Mouse (Mus musculus) hindbrain, embryonic 12.5 days (tissue): ENCODE measurements around the gene Tenm4. TPM values are rescaled to one million over a fixed set of nuclear protein-coding genes. Genes with fewer than 3 reads are reported as not detected.

Experiments
- ATAC-seq: fragments of 200-750 bp; cut with Nextera tagmentation; 2 replicates; pipeline ENCODE4 v1.8.0; 2017; ENCODE audit warnings: moderate TSS enrichment; ENCODE audit not compliant: low FRiP score
- H3K27ac ChIP-seq: fragments of 300-500 bp; sonication (generic); 2 replicates; pipeline ENCODE4 v1.5.1; 2016; ENCODE audit warnings: mild to moderate bottlenecking
- H3K27me3 ChIP-seq: fragments of 300-500 bp; sonication (generic); 2 replicates; pipeline ENCODE4 v1.6.1; 2016; ENCODE audit warnings: mild to moderate bottlenecking
- H3K36me3 ChIP-seq: fragments of 300-500 bp; sonication (generic); 2 replicates; pipeline ENCODE4 v1.6.1; 2016; ENCODE audit warnings: mild to moderate bottlenecking
- H3K4me1 ChIP-seq: fragments of 300-500 bp; sonication (generic); 2 replicates; pipeline ENCODE4 v1.6.1; 2016
- H3K4me2 ChIP-seq: fragments of 300-500 bp; sonication (generic); replicated peaks from 2 replicates; pipeline ENCODE4 v1.6.1; 2016; ENCODE audit warnings: mild to moderate bottlenecking
- H3K4me3 ChIP-seq: fragments of 300-500 bp; sonication (generic); 2 replicates; pipeline ENCODE4 v1.5.1; 2016; ENCODE audit warnings: mild to moderate bottlenecking
- H3K9ac ChIP-seq: fragments of 300-500 bp; sonication (generic); 2 replicates; pipeline ENCODE4 v1.6.1; 2016; ENCODE audit warnings: mild to moderate bottlenecking, moderate library complexity
- H3K9me3 ChIP-seq: fragments of 300-500 bp; sonication (generic); replicated peaks from 2 replicates; pipeline ENCODE4 v1.6.1; 2016; ENCODE audit warnings: mild to moderate bottlenecking
- WGBS: fragments of 180-500 bp; shearing (Covaris S2); methylation state at CpG from one replicate; pipeline ENCODE4 v1.1.7; 2016; 5-methylcytosine and 5-hydroxymethylcytosine counted together
- polyA plus RNA-seq: library from polyadenylated mRNA; unstranded; fragments of >200 nt; fragmentation: Nextera tagmentation; extraction: Ambion mirVana; gene quantifications from 2 replicates; pipeline ENCODE4 v1.2.1, GENCODE M21; 2016

Gene Tenm4
- polyA plus RNA-seq, 1 experiment from 2014 or later = 38.5 TPM

GRCm38 (mm10) chr7:96852781-96853180 lies 681.7 kb downstream of the Tenm4 start:
- 0 out of 2 replicates have a peak, but pooled peaks cover 5% of the 10 kb centered on the region for H3K36me3 ChIP-seq
- no peaks in the 10 kb centered on the region for H3K4me1 ChIP-seq
- no peak overlapping the region for H3K4me2 ChIP-seq
- no peaks in the 10 kb centered on the region for H3K27me3 ChIP-seq
- H3K9ac ChIP-seq = no peak overlapping the region
- WGBS = 82% methylated on average over 2 of the region's 2 CpGs
- no peak overlapping the region for H3K4me3 ChIP-seq
- ATAC-seq = no peak
- no peak overlapping the region for H3K27ac ChIP-seq
- H3K9me3 ChIP-seq = no peaks in the 10 kb centered on the region

- Histone ChIP-seq H3K27ac (no peak overlapping the region), H3K4me3 (no peak overlapping the region), H3K27me3 (no peaks in the 10 kb centered on the region), H3K9ac (no peak overlapping the region), H3K9me3 (no peaks in the 10 kb centered on the region), H3K4me2 (no peak overlapping the region), H3K4me1 (peaks cover 12% of the 10 kb centered on the region), H3K36me3 (0 out of 2 replicates have a peak, but pooled peaks cover 5% of the 10 kb centered on the region)
- WGBS = 87% methylated on average over 5 of the region's 5 CpGs
- no peak for ATAC-seq
Measured at GRCm38 (mm10) chr7:96855867-96856406, 684.9 kb downstream of the Tenm4 start.

GRCm38 (mm10) chr7:96856518-96856917 lies 685.5 kb downstream of the Tenm4 start:
- ATAC-seq = no peak
- Histone ChIP-seq H3K4me3 (no peak overlapping the region), H3K27ac (no peak overlapping the region), H3K36me3 (0 out of 2 replicates have a peak, but pooled peaks cover 5% of the 10 kb centered on the region), H3K4me1 (peaks cover 12% of the 10 kb centered on the region), H3K9ac (no peak overlapping the region), H3K9me3 (no peaks in the 10 kb centered on the region), H3K4me2 (no peak overlapping the region), H3K27me3 (no peaks in the 10 kb centered on the region)
- 70% methylated on average over 4 of the region's 4 CpGs for WGBS

- Histone ChIP-seq H3K36me3 (no peaks in the 10 kb centered on the region), H3K4me1 (peaks cover 12% of the 10 kb centered on the region), H3K27ac (no peak overlapping the region), H3K4me3 (no peak overlapping the region), H3K4me2 (no peak overlapping the region), H3K9ac (no peak overlapping the region), H3K9me3 (no peaks in the 10 kb centered on the region), H3K27me3 (no peaks in the 10 kb centered on the region; the same call in 1 of the 2 replicates)
- WGBS = 76% methylated on average over 2 of the region's 2 CpGs
- no peak for ATAC-seq
Measured at GRCm38 (mm10) chr7:96859077-96859476, 688.0 kb downstream of the Tenm4 start.

- Histone ChIP-seq H3K27me3 (no peaks in the 10 kb centered on the region; the same call in 1 of the 2 replicates), H3K4me3 (no peak overlapping the region), H3K4me1 (peaks cover 12% of the 10 kb centered on the region), H3K9ac (no peak overlapping the region), H3K4me2 (no peak overlapping the region), H3K27ac (peak overlapping the region; percentile 48; the same call in 1 of the 2 replicates), H3K36me3 (no peaks in the 10 kb centered on the region), H3K9me3 (no peaks in the 10 kb centered on the region)
- ATAC-seq = peak; percentile 44; the same call in 1 of the 2 replicates
- 66% methylated on average over 5 of the region's 5 CpGs for WGBS
Measured at GRCm38 (mm10) chr7:96859684-96860083, 688.6 kb downstream of the Tenm4 start.

GRCm38 (mm10) chr7:96860650-96861049 lies 689.6 kb downstream of the Tenm4 start:
- WGBS = 64% methylated on average over 4 of the region's 4 CpGs
- Histone ChIP-seq H3K9ac (no peak overlapping the region), H3K36me3 (no peaks in the 10 kb centered on the region), H3K27ac (peak overlapping the region; percentile 48), H3K4me2 (no peak overlapping the region), H3K9me3 (no peaks in the 10 kb centered on the region), H3K27me3 (no peaks in the 10 kb centered on the region; the same call in 1 of the 2 replicates), H3K4me3 (no peak overlapping the region), H3K4me1 (peaks cover 22% of the 10 kb centered on the region)
- no peak for ATAC-seq

GRCm38 (mm10) chr7:96864894-96865722 lies 694.1 kb downstream of the Tenm4 start:
- no peak overlapping the region for H3K9ac ChIP-seq
- no peak overlapping the region for H3K4me2 ChIP-seq
- no peak overlapping the region for H3K4me3 ChIP-seq
- ATAC-seq = peak; percentile 89
- H3K27ac ChIP-seq = peak overlapping the region; percentile 58
- no peaks in the 10 kb centered on the region for H3K9me3 ChIP-seq
- peaks cover 21% of the 10 kb centered on the region for H3K4me1 ChIP-seq
- H3K27me3 ChIP-seq = no peaks in the 10 kb centered on the region; the same call in 1 of the 2 replicates
- WGBS = 17% methylated on average over 7 of the region's 7 CpGs
- 0 out of 2 replicates have a peak, but pooled peaks cover 6% of the 10 kb centered on the region for H3K36me3 ChIP-seq

GRCm38 (mm10) chr7:96869079-96869810 lies 698.2 kb downstream of the Tenm4 start:
- Histone ChIP-seq H3K27ac (no peak overlapping the region; the same call in 1 of the 2 replicates), H3K36me3 (peaks cover 16% of the 10 kb centered on the region), H3K9me3 (no peaks in the 10 kb centered on the region), H3K4me3 (no peak overlapping the region), H3K27me3 (no peaks in the 10 kb centered on the region), H3K4me2 (no peak overlapping the region), H3K9ac (no peak overlapping the region), H3K4me1 (peaks cover 14% of the 10 kb centered on the region)
- ATAC-seq = no peak
- WGBS = 86% methylated on average over 16 of the region's 16 CpGs

- H3K27me3 ChIP-seq = no peaks in the 10 kb centered on the region
- H3K4me2 ChIP-seq = no peak overlapping the region
- H3K36me3 ChIP-seq = peaks cover 18% of the 10 kb centered on the region
- peaks cover 6% of the 10 kb centered on the region for H3K4me1 ChIP-seq
- no peak for ATAC-seq
- no peak overlapping the region for H3K9ac ChIP-seq
- WGBS = 89% methylated on average over 8 of the region's 8 CpGs
- no peak overlapping the region for H3K27ac ChIP-seq
- no peaks in the 10 kb centered on the region for H3K9me3 ChIP-seq
- H3K4me3 ChIP-seq = no peak overlapping the region
Measured at GRCm38 (mm10) chr7:96870473-96870872, 699.4 kb downstream of the Tenm4 start.

- H3K27me3 ChIP-seq = no peaks in the 10 kb centered on the region
- no peak overlapping the region for H3K9ac ChIP-seq
- no peak overlapping the region for H3K4me2 ChIP-seq
- H3K36me3 ChIP-seq = peaks cover 18% of the 10 kb centered on the region
- 65% methylated on average over 4 of the region's 4 CpGs for WGBS
- H3K4me3 ChIP-seq = no peak overlapping the region
- ATAC-seq = no peak
- H3K9me3 ChIP-seq = no peaks in the 10 kb centered on the region
- peaks cover 1% of the 10 kb centered on the region; the same call in 1 of the 2 replicates for H3K4me1 ChIP-seq
- H3K27ac ChIP-seq = no peak overlapping the region
Measured at GRCm38 (mm10) chr7:96871031-96871430, 700.0 kb downstream of the Tenm4 start.

GRCm38 (mm10) chr7:96878511-96879276 lies 707.6 kb downstream of the Tenm4 start:
- 88% methylated on average over 7 of the region's 7 CpGs for WGBS

More at GRCm38 (mm10) chr7:96878511-96879276, 707.6 kb downstream of the Tenm4 start:
- Histone ChIP-seq H3K27me3 (no peaks in the 10 kb centered on the region), H3K9ac (no peak overlapping the region), H3K4me3 (no peak overlapping the region), H3K4me1 (peaks cover 4% of the 10 kb centered on the region; the same call in 1 of the 2 replicates), H3K4me2 (no peak overlapping the region), H3K27ac (no peak overlapping the region), H3K9me3 (no peaks in the 10 kb centered on the region), H3K36me3 (peaks cover 7% of the 10 kb centered on the region)
- no peak for ATAC-seq
